Mouse (Mus musculus) ES-Bruce4 (cell line): Measurements from ENCODE around the gene Ndufs6.

Experiments used
- CTCF ChIP-seq: IDR thresholded peaks from one replicate; pipeline ENCODE4 v1.8.1; 2011; ENCODE audit warnings: low read depth, low read length
- POLR2A ChIP-seq: IDR thresholded peaks from one replicate; pipeline ENCODE4 v1.8.1; 2011; ENCODE audit warnings: low read length; ENCODE audit not compliant: insufficient read depth

DNA sequence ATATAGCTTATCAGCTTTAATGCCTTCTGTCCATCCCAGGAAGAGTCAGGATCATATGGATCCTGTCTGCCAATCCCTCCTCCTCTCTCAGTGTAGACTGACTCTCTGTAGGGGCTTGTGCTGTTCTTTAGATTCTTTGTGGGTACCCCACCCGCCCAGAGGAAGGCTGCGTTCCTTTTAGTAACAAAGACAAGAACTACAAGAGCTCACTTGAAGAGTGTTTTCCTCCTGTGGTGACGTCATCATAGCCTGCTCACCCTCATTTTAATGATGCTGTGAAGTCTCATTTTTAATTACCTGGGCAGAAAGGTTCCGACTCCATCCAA, 22.3 kb downstream of the Ndufs6 start:
- TF ChIP-seq POLR2A (no peak), CTCF (no peak)
